Mouse (Mus musculus): ENCODE results near the gene Dolk. TPM values are rescaled to one million over a fixed set of nuclear protein-coding genes. Genes with fewer than 3 reads are reported as not detected.

Gene Dolk
- total RNA-seq, 2 experiments from 2014 or later: 18.8 to 18.9 TPM

DNA sequence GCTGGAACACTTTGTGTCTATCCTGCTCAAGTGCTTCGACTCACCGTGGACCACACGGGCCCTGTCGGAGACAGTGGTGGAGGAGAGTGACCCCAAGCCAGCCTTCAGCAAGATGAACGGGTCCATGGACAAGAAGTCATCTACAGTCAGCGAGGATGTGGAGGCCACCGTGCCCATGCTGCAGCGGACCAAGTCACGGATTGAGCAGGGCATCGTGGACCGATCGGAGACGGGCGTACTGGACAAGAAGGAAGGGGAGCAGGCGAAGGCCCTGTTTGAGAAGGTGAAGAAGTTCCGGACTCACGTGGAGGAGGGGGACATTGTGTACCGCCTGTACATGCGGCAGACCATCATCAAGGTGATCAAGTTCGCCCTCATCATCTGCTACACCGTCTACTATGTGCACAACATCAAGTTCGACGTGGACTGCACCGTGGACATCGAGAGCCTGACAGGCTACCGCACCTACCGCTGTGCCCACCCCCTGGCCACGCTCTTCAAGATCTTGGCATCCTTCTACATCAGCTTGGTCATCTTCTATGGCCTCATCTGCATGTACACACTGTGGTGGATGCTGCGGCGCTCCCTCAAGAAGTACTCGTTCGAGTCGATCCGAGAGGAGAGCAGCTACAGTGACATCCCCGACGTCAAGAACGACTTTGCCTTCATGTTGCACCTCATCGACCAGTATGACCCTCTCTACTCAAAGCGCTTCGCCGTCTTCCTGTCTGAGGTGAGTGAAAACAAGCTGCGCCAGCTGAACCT, 30.3 kb downstream of the Dolk start:
- DNase-seq: no peak
- intact Hi-C loops (cut with DNase I; ENCODE audit: low total_unique reads): no loop called here

DNA sequence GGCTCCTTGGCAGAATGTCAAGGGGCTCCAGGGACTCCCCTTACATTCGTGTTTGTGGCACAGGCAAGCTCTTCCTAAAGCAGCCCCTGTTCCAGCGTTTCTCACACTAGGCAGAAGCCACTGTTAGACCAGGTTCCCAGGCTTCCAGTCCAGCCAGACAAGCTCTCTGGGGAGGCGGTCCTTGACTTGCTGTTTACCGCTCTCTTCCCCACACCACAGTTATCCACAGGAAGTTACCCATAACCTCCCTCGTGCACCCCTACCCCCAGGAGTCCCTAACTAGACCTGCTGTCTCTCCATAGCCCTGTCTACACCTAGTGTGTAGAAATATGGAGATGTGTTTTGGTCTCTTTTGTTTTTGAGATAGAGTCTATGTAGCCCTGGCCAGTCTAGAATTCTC, 32.3 kb downstream of the Dolk start:
- DNase-seq: no peak
- intact Hi-C loops (cut with DNase I; ENCODE audit: low total_unique reads): no loop called here

DNA sequence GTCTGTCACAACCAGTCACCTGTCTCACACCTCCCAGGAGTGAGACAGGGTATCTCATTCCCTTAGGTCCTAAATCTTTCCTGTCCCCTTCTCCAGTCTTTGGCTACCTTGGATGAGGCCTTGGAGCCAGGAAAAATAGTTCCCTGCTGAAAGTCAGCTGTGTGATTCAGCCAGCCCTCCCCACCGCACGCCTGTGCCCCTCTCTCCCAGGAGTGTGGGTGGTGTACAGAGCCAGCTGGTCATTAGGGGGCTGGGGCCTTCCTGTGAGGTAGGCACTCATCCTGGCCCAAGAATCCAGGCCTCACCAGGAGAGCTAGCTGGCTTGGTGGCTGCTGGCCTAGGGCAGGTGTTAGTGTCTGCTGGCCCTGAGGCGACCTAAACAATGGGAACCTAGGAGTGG, 33.6 kb downstream of the Dolk start:
- intact Hi-C loops (cut with DNase I; ENCODE audit: low total_unique reads): no loop called here
- no peak for DNase-seq

DNA sequence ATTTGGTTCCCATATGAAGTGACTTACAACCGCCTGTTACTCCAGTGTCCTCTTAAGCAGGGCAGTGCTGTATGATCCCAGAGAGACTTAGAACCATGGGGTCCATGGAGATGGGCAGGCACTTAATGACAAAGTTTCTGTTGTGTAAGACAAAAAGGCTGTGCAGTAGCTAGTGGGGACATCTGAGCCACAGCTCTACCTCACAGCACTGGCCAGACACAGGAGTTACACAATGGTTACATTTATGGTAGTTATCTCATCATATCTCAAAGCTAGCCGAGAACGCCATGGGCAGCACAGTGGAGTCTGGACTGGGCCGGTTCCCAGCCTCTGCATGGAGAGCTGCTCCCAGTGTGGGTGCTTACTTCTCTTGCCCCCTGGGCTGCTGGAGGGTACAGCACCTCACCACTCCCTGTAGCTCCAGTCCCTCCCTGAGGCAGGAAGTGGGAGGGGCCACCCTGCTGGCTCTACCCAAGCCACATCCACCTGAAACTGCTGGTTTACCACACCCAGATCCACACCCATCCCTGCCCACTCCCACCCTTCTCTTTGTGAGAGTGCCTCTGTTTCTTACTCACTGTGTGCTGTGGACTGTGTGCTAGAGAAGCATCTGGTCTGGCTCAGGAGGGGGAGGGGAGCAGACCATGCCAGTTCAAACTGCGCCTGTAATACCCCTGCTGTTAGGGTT, 34.6 kb downstream of the Dolk start:
- DNase-seq: no peak
- intact Hi-C loops (cut with DNase I; ENCODE audit: low total_unique reads): no loop called here

DNA sequence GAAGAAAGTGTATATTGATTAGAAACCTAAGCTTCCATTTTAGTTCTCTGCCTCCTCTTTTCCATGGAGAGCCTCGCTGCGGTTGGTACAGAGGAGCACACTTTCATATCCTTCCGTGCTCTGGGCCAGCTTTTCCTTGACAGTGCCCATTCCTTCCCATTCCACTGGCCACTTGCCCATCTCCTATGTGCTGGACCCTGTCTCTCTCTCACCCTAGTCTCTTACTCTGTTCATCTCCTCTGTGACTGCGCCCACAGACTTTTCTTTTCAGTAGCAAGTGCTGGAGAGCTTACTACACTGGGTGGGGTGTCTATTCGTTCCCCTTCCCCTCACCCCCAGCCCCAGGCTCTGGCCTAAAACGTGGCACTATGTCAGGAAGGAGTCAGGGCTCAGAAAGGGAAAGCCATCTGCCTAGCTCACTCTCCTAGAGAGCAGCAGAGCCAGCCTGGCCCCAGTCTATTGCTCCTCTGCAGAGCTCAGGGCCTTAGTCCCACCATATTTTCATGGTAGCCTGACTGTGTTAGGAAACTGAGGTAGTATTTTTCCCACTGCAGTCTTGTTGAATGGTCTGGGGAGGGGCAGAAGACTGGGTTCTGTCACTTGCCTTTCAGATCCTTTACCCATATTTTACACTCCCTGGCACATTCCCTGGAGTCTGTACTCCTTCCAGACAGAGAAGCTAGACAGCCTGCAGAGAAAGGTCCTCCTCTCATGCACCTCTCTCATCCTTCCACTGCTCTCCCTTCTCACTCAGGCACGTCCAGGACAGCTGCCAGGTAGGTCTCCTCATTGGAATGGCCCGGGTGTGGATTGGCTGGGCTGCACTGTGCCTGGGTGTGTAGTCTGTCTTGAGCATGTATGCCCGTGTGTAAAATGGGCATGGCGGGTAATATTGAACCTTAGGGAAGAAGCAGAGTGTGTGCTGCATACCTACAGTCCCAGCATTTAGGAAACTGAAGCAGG, 35.7 kb downstream of the Dolk start:
- intact Hi-C loops (cut with DNase I; ENCODE audit: low total_unique reads): no loop called here
- no peak for DNase-seq

DNA sequence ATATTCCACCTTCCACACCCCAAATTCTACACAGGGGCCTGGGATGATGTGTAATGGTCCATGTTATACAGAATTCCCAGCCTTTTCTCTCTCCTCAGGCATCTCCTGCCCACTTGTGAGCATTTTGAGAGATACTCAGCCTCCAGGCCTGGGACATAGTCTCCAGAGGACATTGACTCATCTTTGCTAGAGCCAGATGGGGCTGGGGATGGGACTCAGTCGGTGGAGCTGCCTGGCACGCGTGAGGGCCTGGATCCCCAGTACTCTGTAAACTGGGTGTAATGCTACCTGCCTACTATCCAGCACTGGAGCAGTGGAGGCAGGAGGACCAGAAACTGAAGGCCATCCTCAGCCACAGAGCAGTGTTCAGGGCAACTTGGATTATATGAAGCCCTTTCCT, 37.0 kb downstream of the Dolk start:
- intact Hi-C loops (cut with DNase I; ENCODE audit: low total_unique reads): no loop called here
- no peak for DNase-seq

DNA sequence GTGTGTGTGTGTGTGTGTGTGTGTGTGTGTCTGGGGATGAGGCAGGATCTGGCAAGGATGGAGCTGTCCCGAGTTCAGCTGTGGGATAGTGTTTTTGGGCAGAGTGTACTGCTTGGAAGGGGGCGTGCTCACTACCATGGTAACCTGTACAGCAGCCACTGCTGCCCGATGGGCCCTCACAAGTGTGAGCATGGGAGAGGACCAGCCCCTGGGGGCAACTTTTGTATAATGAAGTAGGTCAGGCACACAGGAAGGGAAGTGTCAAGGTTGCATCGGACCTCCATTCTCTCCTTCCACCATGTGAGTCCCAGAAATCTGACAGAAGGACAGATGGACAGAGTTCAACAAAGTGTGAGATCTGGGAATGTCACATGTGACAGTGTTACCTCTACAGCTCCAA, 38.5 kb downstream of the Dolk start:
- DNase-seq: no peak

DNA sequence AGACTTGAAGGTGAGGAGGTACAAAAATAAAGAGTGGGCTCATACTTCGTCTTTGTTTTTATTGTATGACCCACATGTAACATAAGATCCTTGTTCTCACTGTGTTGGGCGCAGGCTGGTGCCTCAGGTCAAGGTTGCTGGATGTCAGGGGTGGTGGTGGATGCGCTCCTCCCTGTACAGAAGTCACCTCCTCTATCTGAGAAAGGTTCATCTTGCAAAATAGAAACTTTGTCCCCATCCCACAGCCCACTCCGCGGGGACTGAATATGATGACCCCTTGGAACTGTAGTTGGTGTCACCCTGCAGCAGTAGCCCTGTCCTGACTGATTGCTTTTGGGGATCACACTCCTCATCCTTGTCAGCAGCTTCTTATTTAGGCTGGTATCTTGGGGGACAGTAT, 39.1 kb downstream of the Dolk start:
- intact Hi-C loops (cut with DNase I; ENCODE audit: low total_unique reads): no loop called here

More for the DNA sequence above, 38.5 kb downstream of the Dolk start:
- intact Hi-C loops (cut with DNase I; ENCODE audit: low total_unique reads): no loop called here

DNA sequence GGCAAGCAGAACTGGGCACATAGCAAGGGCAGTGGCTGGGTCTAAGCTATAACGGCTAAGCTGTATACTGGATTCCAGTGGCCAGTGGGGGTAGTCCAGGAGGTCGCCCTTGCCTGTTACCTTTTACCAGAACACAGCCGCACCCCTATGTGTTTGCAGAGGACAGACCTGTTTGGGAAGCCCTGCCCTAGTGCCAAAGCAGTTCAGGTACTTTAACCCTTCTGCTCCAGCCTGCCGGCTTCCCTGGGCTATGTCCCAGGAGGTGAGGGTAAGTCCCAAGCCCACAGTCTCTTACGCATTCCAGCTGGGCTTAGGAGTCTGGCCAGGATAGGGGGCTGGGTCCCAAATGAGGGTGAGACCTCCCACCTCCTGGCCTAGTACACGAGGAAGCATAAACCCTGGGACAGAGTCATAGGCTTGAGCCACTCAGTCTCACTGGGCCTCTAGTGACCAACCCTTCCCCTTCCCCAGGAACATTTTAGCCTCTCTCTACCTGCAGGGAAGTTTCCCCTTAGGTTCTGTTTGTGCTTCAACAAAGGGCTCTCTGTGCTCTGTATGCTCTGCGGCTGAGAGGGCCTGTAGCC, 41.4 kb downstream of the Dolk start:
- no peak for DNase-seq
- intact Hi-C loops (cut with DNase I; ENCODE audit: low total_unique reads): no loop called here

More for the DNA sequence above, 39.1 kb downstream of the Dolk start:
- DNase-seq: no peak

DNA sequence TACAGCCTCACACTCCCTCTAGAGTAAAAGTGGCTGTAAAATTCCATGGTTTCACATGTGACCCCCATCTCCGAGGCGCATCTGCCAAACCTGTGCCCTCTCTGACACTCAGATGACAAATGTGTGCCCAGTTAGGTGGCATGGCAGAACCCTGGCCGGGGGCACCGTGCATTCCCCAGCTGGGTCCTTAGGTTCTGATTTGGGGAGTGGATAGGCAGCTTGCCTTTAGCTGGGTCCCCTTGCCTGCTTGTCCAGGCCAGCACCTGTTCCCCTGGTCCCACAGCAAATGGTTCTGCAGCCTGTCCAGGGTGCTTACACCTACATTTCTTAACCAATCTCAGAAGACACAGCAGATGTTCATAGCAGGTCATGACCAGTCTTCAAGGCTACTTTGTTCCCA, 42.7 kb downstream of the Dolk start:
- intact Hi-C loops (cut with DNase I; ENCODE audit: low total_unique reads): no loop called here
- DNase-seq: no peak

DNA sequence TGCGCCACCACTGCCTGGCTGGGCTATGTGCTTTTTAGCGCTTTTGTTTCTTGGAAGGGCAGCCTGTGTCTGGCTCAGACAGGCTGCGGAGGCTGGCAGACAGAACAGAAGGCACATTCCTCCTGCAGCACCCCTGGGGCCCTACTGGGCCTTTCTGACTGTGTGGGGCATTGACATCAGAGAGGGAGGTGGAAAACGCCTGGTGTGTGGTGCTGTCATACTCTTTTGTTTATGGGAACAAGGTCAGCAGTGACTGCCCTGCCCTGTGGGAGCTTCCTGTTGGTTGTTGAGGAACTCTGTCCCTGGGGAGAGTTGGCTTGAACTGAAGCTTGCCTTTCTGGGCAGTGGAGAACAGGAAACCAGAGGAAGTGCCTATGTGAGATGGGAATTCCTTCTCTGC, 43.6 kb downstream of the Dolk start:
- intact Hi-C loops (cut with DNase I; ENCODE audit: low total_unique reads): no loop called here
- DNase-seq: peak; percentile 40

DNA sequence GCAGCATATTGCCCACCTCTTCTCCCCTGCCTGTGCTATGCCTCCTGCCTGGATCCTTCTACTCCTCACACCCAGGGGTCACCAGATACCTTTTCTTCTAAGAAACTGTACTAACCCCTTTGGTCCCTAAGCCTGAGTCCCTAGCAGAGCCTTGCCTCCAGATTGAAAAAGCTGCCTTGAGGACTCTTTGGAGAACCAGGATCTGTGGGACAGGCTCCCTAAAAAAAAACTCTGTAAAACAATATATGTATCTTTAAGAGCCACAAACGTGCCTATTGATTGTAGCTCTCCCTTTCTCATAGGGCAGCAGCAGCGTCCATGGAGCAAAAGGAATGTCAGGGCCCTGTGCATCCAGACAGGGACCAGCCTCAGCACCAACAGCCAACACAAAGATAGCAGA, 45.9 kb downstream of the Dolk start, which contains the start of gene Gm28035:
Gm28035 (plus strand) TSS at position 301 of the 400 bp plus-strand sequence.
- intact Hi-C loops (cut with DNase I; ENCODE audit: low total_unique reads): no loop called here
- DNase-seq: no peak

DNA sequence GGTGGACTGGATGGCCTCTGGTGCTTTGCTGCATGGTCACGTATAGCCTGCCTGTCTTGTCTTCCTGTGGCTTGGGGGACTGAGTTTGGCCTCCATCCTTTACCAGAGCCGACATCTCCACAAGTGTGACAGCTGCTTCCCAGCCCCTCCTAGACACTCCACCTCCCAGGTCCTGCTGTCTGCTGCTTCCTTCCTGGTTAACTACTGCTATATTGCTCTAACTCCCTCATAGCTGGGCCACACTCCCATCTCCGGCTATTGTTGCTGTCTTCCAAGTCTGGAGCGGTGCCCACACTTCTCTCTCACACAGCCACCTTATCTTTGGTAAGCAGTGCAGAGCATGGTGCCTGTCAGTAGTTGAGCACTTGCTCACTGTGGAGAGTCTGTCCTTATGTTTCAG, 46.4 kb downstream of the Dolk start:
- intact Hi-C loops (cut with DNase I; ENCODE audit: low total_unique reads): no loop called here
- no peak for DNase-seq

DNA sequence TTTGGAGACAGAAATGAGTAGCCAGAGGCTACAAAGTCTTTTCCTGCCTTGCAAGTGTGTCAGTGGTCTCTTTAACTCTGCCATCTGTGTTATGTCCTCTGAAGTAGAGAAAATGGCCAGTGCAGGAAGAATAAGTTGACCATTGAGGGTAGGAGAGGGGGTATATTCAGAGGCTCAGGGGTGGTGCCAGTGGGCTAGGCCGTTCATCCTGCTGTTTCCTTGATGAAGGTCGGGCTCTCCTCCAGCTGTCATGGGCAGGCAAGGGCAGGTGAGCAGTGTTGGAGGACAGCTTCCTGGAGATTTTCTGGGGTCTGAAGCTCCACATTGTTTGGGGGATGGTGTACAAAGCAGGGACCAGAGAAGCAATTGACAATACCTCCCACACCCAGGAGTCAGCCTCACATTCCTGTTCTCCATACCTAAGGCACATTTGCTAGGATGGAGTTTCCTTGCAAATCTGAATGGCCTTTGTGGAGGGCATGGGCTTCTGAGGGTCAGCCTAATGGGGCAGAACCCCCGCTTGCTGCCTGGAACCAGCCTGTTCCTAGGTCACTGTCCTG, 47.1 kb downstream of the Dolk start:
- DNase-seq: no peak
- intact Hi-C loops (cut with DNase I; ENCODE audit: low total_unique reads): no loop called here

DNA sequence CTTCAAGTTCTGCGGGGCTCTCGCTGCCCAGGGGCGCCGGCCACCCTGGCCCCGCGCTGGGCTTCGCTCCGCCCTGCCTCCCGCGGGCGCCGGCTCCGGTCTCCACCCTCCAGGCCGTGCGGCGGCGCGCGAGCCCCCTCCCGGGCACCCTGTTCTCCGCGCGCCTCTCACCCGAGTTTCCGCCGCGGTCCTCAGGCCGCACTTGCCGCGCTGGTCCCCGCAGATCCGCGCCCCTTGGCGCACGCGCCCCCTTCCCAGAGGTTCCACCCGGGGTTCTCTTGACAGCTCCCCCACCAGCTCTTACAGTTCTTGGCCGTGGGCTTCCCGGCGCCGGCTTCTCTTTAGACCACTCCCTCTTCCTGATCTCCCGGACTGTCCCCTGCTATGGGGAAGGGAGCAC, 48.3 kb downstream of the Dolk start:
- intact Hi-C loops (cut with DNase I; ENCODE audit: low total_unique reads): no loop called here
- peak; percentile 79 for DNase-seq

DNA sequence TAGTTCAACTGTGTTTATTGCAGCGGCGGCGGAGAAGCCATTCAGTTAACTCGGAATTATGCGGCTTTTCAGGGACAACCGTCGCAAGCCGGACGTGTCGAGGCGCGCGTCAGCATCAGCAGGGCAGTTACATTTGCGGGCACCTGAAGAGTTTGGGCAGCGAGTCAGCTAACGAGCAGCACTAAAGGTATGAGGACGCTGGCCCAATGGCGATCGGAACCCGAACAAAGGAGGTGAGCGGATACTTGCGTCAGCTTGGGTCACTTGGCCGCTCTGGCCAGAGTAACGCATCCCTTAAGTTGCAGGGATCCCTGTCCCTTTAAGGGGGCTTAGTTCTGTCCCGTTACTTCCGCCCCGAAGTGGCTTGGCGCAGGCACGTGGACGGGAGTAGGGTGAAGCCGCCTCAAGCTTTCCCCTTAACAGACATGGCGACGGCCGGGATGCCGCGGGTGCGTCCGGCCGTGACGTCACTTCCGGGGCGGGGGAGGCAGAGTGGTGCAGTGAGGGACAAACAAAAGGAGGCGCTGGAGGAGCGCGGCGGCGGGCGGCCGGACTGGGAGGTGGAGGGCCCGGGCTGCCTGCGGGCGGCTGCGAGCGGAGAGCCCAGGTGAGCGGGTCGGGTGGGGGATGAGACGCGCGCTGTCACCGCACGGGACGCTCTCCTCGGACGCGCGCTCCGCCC, 48.8 kb downstream of the Dolk start, which contains the start of gene Lrrc8a:
Lrrc8a (plus strand) TSS at position 517 of the 682 bp plus-strand sequence.
- DNase-seq: peak; percentile 100
- intact Hi-C loops (cut with DNase I; ENCODE audit: low total_unique reads): no loop called here

DNA sequence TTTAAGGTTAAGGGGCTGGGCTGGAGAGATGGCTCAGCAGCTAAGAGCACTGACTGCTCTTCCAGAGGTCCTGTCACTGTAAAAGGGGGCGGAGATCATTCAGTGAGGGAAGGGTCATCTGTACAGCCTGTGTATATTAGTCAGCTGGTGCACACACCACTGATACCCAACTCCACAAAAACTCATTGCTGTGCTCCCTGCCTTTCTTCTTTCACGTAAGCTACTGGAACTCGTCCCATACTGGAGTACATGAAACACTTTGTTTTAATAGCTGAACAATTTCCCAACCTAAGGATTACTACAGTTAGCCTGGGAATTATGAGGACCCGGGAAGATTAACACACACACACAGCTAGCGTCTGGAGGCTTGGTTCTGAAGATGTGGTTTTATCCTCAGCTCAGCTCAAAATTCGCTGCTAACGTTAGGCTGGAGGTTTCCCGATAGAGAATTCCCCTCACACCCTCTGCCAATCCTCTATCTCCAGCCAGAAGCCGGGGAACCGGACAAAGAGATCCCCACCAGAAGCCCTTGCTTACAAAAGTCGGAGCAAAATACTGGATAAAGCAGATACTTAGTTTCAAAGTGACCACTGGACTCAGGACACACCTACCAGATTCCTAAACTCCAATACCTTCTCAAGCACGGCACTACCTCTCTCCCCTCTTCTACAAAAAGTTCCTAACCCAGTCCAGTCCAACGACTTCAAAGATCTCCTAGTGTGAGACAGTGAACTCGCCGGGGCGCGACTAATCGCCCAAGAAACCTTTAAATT, 49.5 kb downstream of the Dolk start:
- no peak for DNase-seq
- intact Hi-C loops (cut with DNase I; ENCODE audit: low total_unique reads): no loop called here

DNA sequence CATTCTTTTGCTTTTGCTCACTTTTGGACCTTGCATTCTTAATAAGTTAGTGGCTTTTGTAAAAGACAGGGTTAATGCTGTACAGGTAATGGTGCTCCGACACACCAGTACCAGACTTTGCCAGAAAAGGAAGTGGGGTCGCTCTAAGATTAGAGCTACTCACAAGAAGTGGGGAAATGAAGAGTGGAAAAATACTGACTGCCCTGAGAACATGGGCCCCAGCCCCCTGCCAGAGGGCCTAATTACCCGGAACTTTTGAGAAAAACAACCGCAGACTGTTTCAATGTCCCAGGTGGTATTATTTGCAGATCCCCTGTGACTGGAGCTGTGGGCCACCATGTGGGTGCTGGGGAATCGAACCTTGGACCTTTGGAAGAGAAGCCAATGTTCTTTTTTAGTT, 50.5 kb downstream of the Dolk start:
- intact Hi-C loops (cut with DNase I; ENCODE audit: low total_unique reads): no loop called here
- no peak for DNase-seq

All from gastrocnemius, postnatal 14 days (tissue).